Mouse (Mus musculus): ENCODE data around the gene Lrpap1. TPM values are rescaled to one million over a fixed set of nuclear protein-coding genes. Genes with fewer than 3 reads are reported as not detected.
A peak's percentile ranks its signal among the peaks of the same experiment; 100 is the strongest.

Gene Lrpap1
- polyA plus RNA-seq, 1 experiment from 2014 or later = 136 TPM

- Histone ChIP-seq H3K36me3 (ENCODE audit: control insufficient read depth, insufficient read depth, low read length) (no peaks in the 10 kb centered on the region), H3K4me3 (replicated peaks; ENCODE audit: low read depth, low read length) (no peak overlapping the region), H3K9me3 (ENCODE audit: control insufficient read depth, low read length) (no peaks in the 10 kb centered on the region), H3K4me2 (ENCODE audit: low read length) (no peak overlapping the region), H3K4me1 (ENCODE audit: control insufficient read depth, insufficient read depth, low read length) (no peaks in the 10 kb centered on the region), H3K27me3 (ENCODE audit: control insufficient read depth, insufficient read depth, low read length) (no peaks in the 10 kb centered on the region), H3K9ac (replicated peaks; ENCODE audit: low read length) (no peak overlapping the region), H3K27ac (replicated peaks; ENCODE audit: low read depth, low read length) (no peak overlapping the region)
- DNase-seq (no peak), ATAC-seq (ENCODE audit: low FRiP score, low TSS enrichment) (peak; percentile 9; the same call in 1 of the 2 replicates)
- WGBS = 80% methylated on average over 10 of the region's 10 CpGs
These were observed 63.0 kb downstream of the Lrpap1 start for GRCm38 (mm10) chr5:35042431-35043109.

Other genes starting within 250 kb of the Lrpap1 start
- gene Msantd1, start 197.8 kb downstream of the Lrpap1 start, polyA plus RNA-seq (2014; fragmentation: Nextera tagmentation; extraction: Ambion mirVana) = 3.1 and 4.8 TPM in 2 replicates
- 42.7 and 44.3 TPM in 2 replicates for gene Rgs12, start 156.3 kb downstream of the Lrpap1 start, polyA plus RNA-seq (2014; fragmentation: Nextera tagmentation; extraction: Ambion mirVana)
- gene Hgfac, start 64.3 kb downstream of the Lrpap1 start, polyA plus RNA-seq (2014; fragmentation: Nextera tagmentation; extraction: Ambion mirVana) = 0.61 and 1.1 TPM in 2 replicates
- 3.6 and 6.2 TPM in 2 replicates for gene Dok7, start 49.0 kb downstream of the Lrpap1 start, polyA plus RNA-seq (2014; fragmentation: Nextera tagmentation; extraction: Ambion mirVana)
- 0.46 and 0.50 TPM in 2 replicates for gene Adra2c, start 172.6 kb upstream of the Lrpap1 start, polyA plus RNA-seq (2014; fragmentation: Nextera tagmentation; extraction: Ambion mirVana)

Measured in midbrain, embryonic 14.5 days (tissue).